Mouse (Mus musculus) hindbrain, postnatal 0 days (tissue): ENCODE data around the gene Slc44a5. TPM values are rescaled to one million over a fixed set of nuclear protein-coding genes. Genes with fewer than 3 reads are reported as not detected.

Experiments
- ATAC-seq: fragments of 200-750 bp; cut with Nextera tagmentation; 2 replicates; pipeline ENCODE4 v1.8.0; 2017; ENCODE audit warnings: mild to moderate bottlenecking, moderate TSS enrichment, moderate library complexity
- DNase-seq: peaks from one replicate; pipeline ENCODE4 v3.0.0-alpha.2; 2015; ENCODE audit warnings: low spot score
- H3K27ac ChIP-seq: fragments of 300-500 bp; sonication (generic); 2 replicates; pipeline ENCODE4 v1.5.1; 2014; ENCODE audit warnings: mild to moderate bottlenecking
- H3K27me3 ChIP-seq: fragments of 300-500 bp; sonication (generic); 2 replicates; pipeline ENCODE4 v1.6.1; 2014; ENCODE audit warnings: low read length, mixed read lengths; ENCODE audit not compliant: insufficient read depth
- H3K36me3 ChIP-seq: fragments of 300-500 bp; sonication (generic); 2 replicates; pipeline ENCODE4 v1.6.1; 2014; ENCODE audit warnings: low read length, mixed read lengths; ENCODE audit not compliant: insufficient read depth
- H3K4me1 ChIP-seq: fragments of 300-500 bp; sonication (generic); 2 replicates; pipeline ENCODE4 v1.6.1; 2014; ENCODE audit warnings: antibody characterized with exemption, low read length, mixed read lengths; ENCODE audit not compliant: insufficient read depth
- H3K4me2 ChIP-seq: fragments of 300-500 bp; sonication (generic); 2 replicates; pipeline ENCODE4 v1.6.1; 2014; ENCODE audit warnings: low read depth, mild to moderate bottlenecking, low read length, moderate library complexity, mixed read lengths
- H3K4me3 ChIP-seq: fragments of 300-500 bp; sonication (generic); 2 replicates; pipeline ENCODE4 v1.5.1; 2014; ENCODE audit warnings: low read length
- H3K9ac ChIP-seq: fragments of 300-500 bp; sonication (generic); replicated peaks from 2 replicates; pipeline ENCODE4 v1.6.1; 2014; ENCODE audit warnings: mild to moderate bottlenecking, low read length, moderate library complexity, mixed read lengths
- H3K9me3 ChIP-seq: fragments of 300-500 bp; sonication (generic); 2 replicates; pipeline ENCODE4 v1.6.1; 2016; ENCODE audit warnings: low read length, mixed read lengths
- CTCF ChIP-seq: IDR thresholded peaks from 2 replicates; pipeline ENCODE4 v1.5.1; 2016; ENCODE audit warnings: antibody characterized with exemption, control low read depth, low read depth
- WGBS: fragments of 180-500 bp; shearing (Covaris S2); extraction: QIAGEN DNeasy Blood & Tissue Kit; methylation state at CpG from one replicate; pipeline ENCODE4 v1.1.7; 2014; 5-methylcytosine and 5-hydroxymethylcytosine counted together
- polyA plus RNA-seq: library from polyadenylated mRNA; unstranded; fragments of >200 nt; fragmentation: Nextera tagmentation; extraction: Ambion mirVana; gene quantifications from 2 replicates; pipeline ENCODE4 v1.2.1, GENCODE M21; 2015
- total RNA-seq: library from RNA; depleted of rRNA; stranded (reverse); fragments of >200 nt; gene quantifications from 2 replicates; pipeline ENCODE4 v1.2.3, GENCODE M21; 2014

The Slc44a5 gene
- total and polyA plus RNA-seq, 2 experiments from 2014 or later = 6.5 to 27.7 TPM

DNA sequence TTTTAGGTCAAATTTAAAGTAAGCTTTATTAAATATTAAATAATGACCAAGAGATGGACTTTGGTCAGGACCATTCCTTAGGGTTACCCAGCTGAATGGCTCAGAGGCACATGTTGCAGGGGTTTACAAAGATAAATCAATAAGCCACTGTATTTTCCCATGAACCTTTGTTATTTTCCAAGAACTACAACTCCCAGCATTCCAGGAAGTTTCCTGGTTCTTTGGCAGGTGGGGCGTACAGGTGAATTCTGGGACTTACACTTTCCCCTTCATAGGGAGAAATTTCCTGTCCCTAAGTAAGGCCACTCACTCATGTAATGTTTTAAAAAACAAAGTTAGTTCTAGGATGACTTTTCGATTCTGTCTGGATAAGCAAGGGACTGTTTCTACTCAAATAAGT is 235.2 kb downstream of the Slc44a5 start:
- 95% methylated on average over 2 of the region's 2 CpGs for WGBS
- DNase-seq = no peak

DNA sequence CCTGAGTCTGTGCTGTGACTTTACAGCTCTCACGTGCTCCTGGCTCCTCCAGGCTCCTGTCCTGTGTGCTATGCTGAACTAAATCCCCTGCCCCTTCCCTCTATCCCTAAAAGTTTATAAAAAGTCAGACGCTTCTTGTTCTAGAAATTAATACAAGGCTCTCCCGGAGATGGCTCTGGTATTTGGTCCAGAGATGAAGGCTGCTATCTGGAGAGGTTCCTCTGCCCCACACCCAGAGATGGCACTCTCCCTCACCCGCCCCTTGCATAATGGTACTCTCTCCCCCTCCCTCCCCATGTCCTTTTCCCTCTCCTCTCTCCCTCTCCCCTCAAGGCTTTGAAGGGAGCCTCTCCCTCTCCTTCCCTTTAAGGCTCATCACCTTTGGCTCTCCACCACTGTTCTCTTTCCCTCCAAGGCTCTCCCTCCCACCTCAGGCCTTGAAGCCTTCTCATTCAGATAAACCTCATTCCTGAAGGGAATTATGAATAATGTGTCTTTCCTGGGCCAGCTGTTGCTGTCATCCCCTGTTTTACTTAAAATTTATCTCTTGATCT is 236.0 kb downstream of the Slc44a5 start:
- ATAC-seq = no peak
- WGBS = 34% methylated on average over 4 of the region's 4 CpGs

More for the DNA sequence above, 235.2 kb downstream of the Slc44a5 start:
- no peak overlapping the region for H3K4me3 ChIP-seq
- H3K36me3 ChIP-seq = no peaks in the 10 kb centered on the region
- H3K27ac ChIP-seq = no peak overlapping the region
- no peak for ATAC-seq
- no peaks in the 10 kb centered on the region for H3K27me3 ChIP-seq
- TF ChIP-seq CTCF = no peak
- no peak overlapping the region for H3K9ac ChIP-seq
- H3K4me1 ChIP-seq = no peaks in the 10 kb centered on the region
- H3K4me2 ChIP-seq = no peak overlapping the region
- no peaks in the 10 kb centered on the region for H3K9me3 ChIP-seq

GRCm38 (mm10) chr3:154209776-154210430 is 236.7 kb downstream of the Slc44a5 start:
- Histone ChIP-seq H3K27me3 (no peaks in the 10 kb centered on the region), H3K4me1 (no peaks in the 10 kb centered on the region), H3K4me2 (no peak overlapping the region), H3K27ac (no peak overlapping the region), H3K9me3 (no peaks in the 10 kb centered on the region), H3K9ac (no peak overlapping the region), H3K4me3 (no peak overlapping the region), H3K36me3 (no peaks in the 10 kb centered on the region)
- ATAC-seq = no peak
- no peak for DNase-seq
- TF ChIP-seq CTCF = no peak
- WGBS = 15% methylated on average over 4 of the region's 4 CpGs

More for the DNA sequence above, 236.0 kb downstream of the Slc44a5 start:
- H3K4me3 ChIP-seq = no peak overlapping the region
- no peak overlapping the region for H3K4me2 ChIP-seq
- H3K36me3 ChIP-seq = no peaks in the 10 kb centered on the region
- H3K9me3 ChIP-seq = no peaks in the 10 kb centered on the region
- no peak overlapping the region for H3K9ac ChIP-seq
- no peaks in the 10 kb centered on the region for H3K27me3 ChIP-seq
- H3K4me1 ChIP-seq = no peaks in the 10 kb centered on the region
- TF ChIP-seq CTCF = no peak
- H3K27ac ChIP-seq = no peak overlapping the region
- DNase-seq = no peak

GRCm38 (mm10) chr3:154210431-154211055 is 237.3 kb downstream of the Slc44a5 start:
- Histone ChIP-seq H3K36me3 (no peaks in the 10 kb centered on the region), H3K9ac (no peak overlapping the region), H3K4me3 (no peak overlapping the region), H3K27me3 (no peaks in the 10 kb centered on the region), H3K27ac (no peak overlapping the region), H3K4me1 (no peaks in the 10 kb centered on the region), H3K9me3 (no peaks in the 10 kb centered on the region), H3K4me2 (no peak overlapping the region)
- ATAC-seq (peak; percentile 62), DNase-seq (peak; percentile 39)
- no peak for TF ChIP-seq CTCF
- WGBS = 49% methylated on average over 10 of the region's 10 CpGs

GRCm38 (mm10) chr3:154212551-154212950 is 239.3 kb downstream of the Slc44a5 start:
- DNase-seq (no peak), ATAC-seq (no peak)
- TF ChIP-seq CTCF = no peak
- Histone ChIP-seq H3K36me3 (no peaks in the 10 kb centered on the region), H3K9me3 (no peaks in the 10 kb centered on the region), H3K27ac (no peak overlapping the region), H3K4me2 (no peak overlapping the region), H3K4me3 (no peak overlapping the region), H3K9ac (no peak overlapping the region), H3K27me3 (no peaks in the 10 kb centered on the region), H3K4me1 (no peaks in the 10 kb centered on the region)
- 78% methylated on average over 2 of the region's 2 CpGs for WGBS

DNA sequence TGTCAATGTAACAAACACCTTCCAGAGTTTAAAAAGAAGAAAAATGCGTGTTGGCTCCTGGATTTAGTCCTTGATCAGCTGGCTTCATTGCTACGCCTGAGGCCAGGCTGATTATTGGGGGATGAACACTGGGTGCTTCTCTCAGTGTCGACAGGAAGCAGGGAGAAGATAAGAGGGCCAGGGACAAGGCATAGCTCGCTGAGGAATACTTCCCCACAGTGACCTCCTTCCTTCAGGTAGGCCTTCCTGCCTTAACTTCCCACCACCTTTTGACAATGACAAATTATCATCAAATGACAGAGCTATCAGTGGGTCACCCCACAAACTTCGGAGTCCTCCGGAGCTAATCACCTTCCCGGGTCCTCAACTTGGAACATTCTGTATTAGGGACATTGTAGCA is 242.1 kb downstream of the Slc44a5 start:
- no peak for ATAC-seq
- H3K4me3 ChIP-seq = no peak overlapping the region
- DNase-seq = no peak
- H3K4me1 ChIP-seq = no peaks in the 10 kb centered on the region
- WGBS = 86% methylated on average over 7 of the region's 7 CpGs
- TF ChIP-seq CTCF = no peak
- H3K27me3 ChIP-seq = no peaks in the 10 kb centered on the region
- no peak overlapping the region for H3K27ac ChIP-seq
- H3K4me2 ChIP-seq = no peak overlapping the region
- H3K9ac ChIP-seq = no peak overlapping the region
- H3K9me3 ChIP-seq = no peaks in the 10 kb centered on the region
- no peaks in the 10 kb centered on the region for H3K36me3 ChIP-seq

- no peak for TF ChIP-seq CTCF
These were observed 242.5 kb downstream of the Slc44a5 start for GRCm38 (mm10) chr3:154215779-154216178.

More at GRCm38 (mm10) chr3:154215779-154216178, 242.5 kb downstream of the Slc44a5 start:
- Histone ChIP-seq H3K27ac (no peak overlapping the region), H3K27me3 (no peaks in the 10 kb centered on the region), H3K4me1 (no peaks in the 10 kb centered on the region), H3K4me3 (no peak overlapping the region), H3K4me2 (no peak overlapping the region), H3K36me3 (no peaks in the 10 kb centered on the region), H3K9me3 (no peaks in the 10 kb centered on the region), H3K9ac (no peak overlapping the region)
- ATAC-seq (no peak), DNase-seq (no peak)
